Mouse (Mus musculus) CD4-positive, CD25-positive, alpha-beta regulatory T cell (primary cell): Measurements from ENCODE around the gene Hpd. TPM values are rescaled to one million over a fixed set of nuclear protein-coding genes. Genes with fewer than 3 reads are reported as not detected.

ENCODE experiments used
- polyA plus RNA-seq: library from polyadenylated mRNA; unstranded; fragments of 100-300 nt; shearing (Covaris generic); gene quantifications from one replicate; pipeline ENCODE4 v1.2.1, GENCODE M21; 2017

Hpd gene
- polyA plus RNA-seq = not detected

GRCm38 (mm10) chr5:123182651-123183050 lies at the start of gene Hpd:
Gene Hpd, minus strand, starts transcription at chr5:123182727.

GRCm38 (mm10) chr5:123169284-123169683 lies 13.2 kb downstream of the Hpd start, which contains the start of gene Psmd9:
Gene Psmd9, plus strand, starts transcription at chr5:123169413.

DNA sequence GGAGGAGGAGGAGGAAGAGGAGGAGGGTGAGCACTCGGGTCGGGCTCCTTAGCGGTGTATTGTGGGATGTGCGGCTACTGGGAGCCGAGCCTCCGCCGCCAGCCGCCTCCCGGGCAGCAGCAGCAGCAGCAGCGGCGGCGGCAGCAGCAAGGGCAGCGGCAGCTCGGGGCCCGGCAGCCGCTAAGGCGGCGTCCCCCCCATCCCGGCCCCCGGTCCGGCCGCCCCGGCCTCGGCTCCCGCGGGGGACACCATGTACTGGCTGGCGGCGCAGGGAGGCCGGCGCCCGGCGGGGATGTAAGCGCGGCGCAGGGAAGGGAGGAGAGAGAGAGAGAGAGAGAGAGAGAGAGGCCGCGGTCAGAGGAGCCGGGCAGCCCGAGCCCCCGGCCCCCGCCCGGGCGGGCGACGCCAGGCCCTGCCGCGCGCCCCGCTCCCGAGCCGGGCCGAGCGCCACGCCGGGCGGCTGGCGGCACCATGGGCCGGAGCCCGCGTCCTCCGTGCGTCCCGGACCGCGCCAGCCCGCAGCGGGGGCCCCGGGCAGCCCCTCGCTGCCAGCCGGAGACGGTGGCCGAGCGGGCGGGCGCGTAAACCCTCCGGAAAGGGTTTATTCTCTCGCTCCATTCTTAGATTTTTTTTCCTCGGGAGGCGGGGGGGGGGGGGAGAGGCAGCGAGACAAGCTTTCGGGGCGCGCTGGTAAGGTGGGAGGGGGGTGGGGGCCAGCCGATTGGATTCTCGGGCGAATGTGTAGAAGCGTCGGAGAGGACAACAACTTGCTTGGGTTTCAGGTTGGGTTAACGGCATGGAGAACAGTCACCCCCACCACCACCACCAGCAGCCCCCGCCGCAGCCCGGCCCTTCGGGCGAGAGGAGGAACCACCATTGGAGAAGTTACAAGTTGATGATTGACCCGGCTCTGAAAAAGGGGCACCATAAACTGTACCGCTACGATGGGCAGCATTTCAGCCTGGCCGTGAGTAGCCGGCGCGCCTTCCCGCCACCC lies 40.1 kb downstream of the Hpd start, which contains the start of gene Setd1b:
Gene Setd1b, plus strand, starts transcription at position 33 of the 997 bp plus-strand sequence.

DNA sequence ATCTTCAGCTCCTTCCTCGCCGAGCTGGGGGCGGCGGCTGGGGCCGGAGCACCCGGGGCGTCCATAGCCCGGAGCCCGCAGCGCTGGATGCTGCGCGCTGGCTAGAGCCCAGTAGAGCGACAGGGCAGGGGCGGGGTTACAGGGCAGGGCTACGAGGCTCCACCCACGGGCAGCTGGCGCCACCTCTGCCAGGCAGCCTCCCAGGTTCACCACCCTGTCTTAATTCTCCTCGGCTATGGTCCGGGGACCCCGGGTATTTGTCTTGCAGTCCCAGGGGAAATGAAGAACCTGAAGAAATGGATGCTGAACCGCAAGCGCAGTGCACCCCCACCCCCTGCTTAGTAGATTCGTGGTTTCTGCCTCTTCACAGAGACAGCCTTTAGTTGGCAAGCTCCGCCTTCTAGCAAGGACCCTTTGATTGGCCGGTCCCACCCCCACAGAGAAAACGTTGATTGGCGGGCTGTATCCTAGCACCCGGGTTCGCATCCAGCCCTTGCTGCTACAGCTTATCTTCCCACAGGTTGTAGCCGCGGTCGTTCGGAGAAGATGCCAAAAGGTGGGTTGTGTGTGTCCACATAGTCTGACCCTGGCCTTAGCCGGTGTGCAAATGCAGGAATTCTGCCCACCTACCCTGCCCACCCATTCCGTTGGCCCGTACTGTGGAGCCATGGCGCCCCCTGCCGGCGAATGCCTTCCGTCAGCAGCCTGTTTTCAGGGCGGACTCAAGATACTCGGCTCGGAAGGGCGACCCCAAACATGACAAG lies 50.0 kb downstream of the Hpd start, which contains the start of gene Rhof:
Gene Rhof, minus strand, starts transcription at position 385 of the 764 bp plus-strand sequence.

Other genes with a start within 250 kb of the Hpd start
- 30.9 TPM for gene Kdm2b, start 192.9 kb downstream of the Hpd start, polyA plus RNA-seq
- 122 TPM for gene Orai1, start 167.7 kb downstream of the Hpd start, polyA plus RNA-seq
- gene Morn3, start 135.7 kb downstream of the Hpd start, polyA plus RNA-seq = 0.60 TPM
- 14.6 TPM for gene Tmem120b, start 114.3 kb downstream of the Hpd start, polyA plus RNA-seq
- gene Rhof, start 50.0 kb downstream of the Hpd start, polyA plus RNA-seq = 216 TPM
- gene Setd1b, start 40.5 kb downstream of the Hpd start, polyA plus RNA-seq = 7.5 TPM
- gene Psmd9, start 13.3 kb downstream of the Hpd start, polyA plus RNA-seq = 51.1 TPM
- 2.4 TPM for gene Wdr66, start 69.4 kb upstream of the Hpd start, polyA plus RNA-seq
- gene Bcl7a, start 161.1 kb upstream of the Hpd start, polyA plus RNA-seq = 7.8 TPM
- gene Mlxip, start 212.1 kb upstream of the Hpd start, polyA plus RNA-seq = 56.6 TPM